Mouse (Mus musculus) E14TG2a.4 (cell line): Measurements from ENCODE around the gene Mprip.
A peak's percentile ranks its signal among the peaks of the same experiment; 100 is the strongest.
"Not testable (repeated sequence)": the region's sequence is repeated elsewhere in the genome, so short reads cannot be mapped to it uniquely, and the experiment has no call there.

Source experiments
- H3K27me3 ChIP-seq: 2 replicates; pipeline ENCODE4 v1.6.1; 2014; ENCODE audit warnings: low read length, control low read depth; ENCODE audit not compliant: insufficient read depth
- H3K36me3 ChIP-seq: 2 replicates; pipeline ENCODE4 v1.6.1; 2014; ENCODE audit warnings: low read length, control low read depth; ENCODE audit not compliant: insufficient read depth
- H3K4me1 ChIP-seq: replicated peaks from 2 replicates; pipeline ENCODE4 v1.6.1; 2014; ENCODE audit warnings: low read depth, low read length, control low read depth
- H3K4me3 ChIP-seq: replicated peaks from 2 replicates; pipeline ENCODE4 v1.5.1; 2014; ENCODE audit warnings: mild to moderate bottlenecking, low read length
- H3K9me3 ChIP-seq: 2 replicates; pipeline ENCODE4 v1.6.1; 2014; ENCODE audit warnings: low read length, control low read depth
- CTCF ChIP-seq: conservative IDR thresholded peaks from 2 replicates; pipeline ENCODE4 v1.5.1; 2014; ENCODE audit warnings: low read length
- NANOG ChIP-seq: IDR thresholded peaks from 2 replicates; pipeline ENCODE4 v1.6.1; 2014; ENCODE audit warnings: borderline replicate concordance, low read length, mixed read lengths
- POU5F1 ChIP-seq: IDR thresholded peaks from 2 replicates; pipeline ENCODE4 v1.6.1; 2014; ENCODE audit warnings: low read length, borderline replicate concordance

The Mprip gene

DNA sequence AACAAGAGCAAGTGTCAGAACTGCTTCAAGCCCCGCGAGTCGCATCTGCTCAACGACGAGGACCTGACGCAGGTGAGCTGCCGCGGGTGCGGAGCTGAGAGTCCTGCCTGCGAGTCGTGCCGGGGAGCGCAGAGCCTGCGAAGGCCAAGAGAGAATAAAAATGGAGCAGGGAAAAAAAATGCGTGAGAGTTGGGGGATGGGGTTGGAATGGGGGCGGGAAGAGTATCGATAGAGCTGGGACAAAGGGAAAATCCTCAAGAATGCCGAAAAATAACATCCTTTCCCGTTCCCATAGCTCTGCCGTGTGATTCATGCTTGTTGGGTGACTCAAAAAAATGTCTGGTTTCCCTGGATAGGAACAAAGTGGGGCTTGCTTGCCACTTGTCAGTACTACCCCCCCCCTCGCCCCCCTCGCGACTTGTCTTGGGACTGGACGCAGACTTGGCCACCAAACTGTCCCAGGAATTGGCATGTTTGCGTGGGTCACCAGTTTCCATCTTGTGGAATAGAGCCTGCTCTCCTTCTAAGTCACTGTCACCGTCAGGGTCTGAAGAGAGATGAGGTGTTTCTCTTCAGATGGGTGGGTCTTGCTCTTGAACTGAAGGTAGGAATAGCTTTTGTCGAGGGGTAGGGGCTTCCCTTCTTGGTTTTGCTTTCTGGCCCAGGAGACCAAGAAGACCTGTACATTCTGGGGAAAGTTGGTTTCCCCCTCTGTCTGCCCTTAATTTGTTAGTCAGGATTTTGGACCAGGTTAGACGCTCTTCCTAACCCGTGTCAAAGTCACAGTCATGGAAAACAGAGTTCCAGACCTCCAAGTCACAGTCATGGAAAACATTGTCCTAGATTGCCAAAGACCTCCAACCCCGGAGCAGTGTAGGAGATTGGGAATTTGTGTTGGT lies 2.0 kb downstream of the Mprip start:
- peaks cover 9% of the 10 kb centered on the region; the same call in 1 of the 2 replicates for H3K36me3 ChIP-seq
- H3K4me1 ChIP-seq: peaks cover 35% of the 10 kb centered on the region
- no peak for TF ChIP-seq CTCF
- peak overlapping the region; percentile 84 for H3K4me3 ChIP-seq
- H3K9me3 ChIP-seq: no peaks in the 10 kb centered on the region
- H3K27me3 ChIP-seq: peaks cover 29% of the 10 kb centered on the region

DNA sequence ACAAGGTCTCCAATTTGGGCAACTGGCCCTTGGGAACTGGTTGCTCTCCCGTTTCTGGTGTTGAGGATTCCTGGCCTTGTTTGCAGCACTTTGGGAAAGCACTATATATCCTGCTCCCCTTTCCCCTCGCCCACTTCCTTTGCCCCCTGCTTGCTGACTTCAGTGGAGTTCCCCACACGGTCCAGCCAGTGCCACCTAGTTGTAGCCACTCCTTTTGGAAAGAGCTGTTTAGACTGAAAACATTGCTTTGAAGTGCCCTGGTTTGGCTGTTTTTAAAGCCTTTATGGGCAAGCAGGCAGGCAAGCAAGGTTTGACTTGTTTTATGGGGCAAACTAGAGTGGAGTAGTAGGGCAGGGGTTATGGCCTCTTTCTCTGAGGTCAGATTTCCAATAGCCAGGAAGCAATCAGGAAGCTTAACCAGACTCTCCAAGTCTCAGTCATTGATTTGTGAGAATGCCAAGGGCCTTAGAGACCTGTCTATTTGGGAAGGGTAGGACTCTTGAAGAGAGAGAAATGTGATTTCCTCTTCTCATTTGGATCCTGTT lies 2.7 kb downstream of the Mprip start:
- Histone ChIP-seq H3K4me1 (peaks cover 33% of the 10 kb centered on the region), H3K27me3 (peaks cover 29% of the 10 kb centered on the region), H3K9me3 (no peaks in the 10 kb centered on the region), H3K36me3 (peaks cover 9% of the 10 kb centered on the region; the same call in 1 of the 2 replicates), H3K4me3 (peak overlapping the region; percentile 84)
- TF ChIP-seq CTCF (no peak), POU5F1 (no peak), NANOG (no peak)

DNA sequence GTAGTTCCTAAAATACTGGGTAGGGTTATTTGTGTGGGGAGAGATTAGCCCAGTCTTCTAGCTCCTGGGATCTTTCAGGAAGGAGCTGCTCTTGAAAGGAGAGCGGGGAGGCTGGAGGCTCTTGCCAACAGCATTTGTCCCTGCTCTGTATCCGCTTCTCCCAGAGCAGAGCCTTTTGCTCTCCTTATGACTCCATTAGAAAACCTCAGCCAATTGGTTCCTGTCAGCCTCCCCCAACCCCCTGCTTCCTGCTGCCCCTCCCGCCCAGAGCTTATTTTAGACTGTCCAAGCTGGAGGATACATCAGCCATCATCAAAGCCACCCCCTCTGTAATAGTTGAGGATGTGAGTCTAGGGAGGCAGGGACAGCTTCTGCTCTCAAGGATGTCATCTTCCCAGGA lies 3.7 kb downstream of the Mprip start:
- Histone ChIP-seq H3K9me3 (no peaks in the 10 kb centered on the region), H3K4me3 (no peak overlapping the region), H3K36me3 (peaks cover 9% of the 10 kb centered on the region; the same call in 1 of the 2 replicates), H3K27me3 (peaks cover 25% of the 10 kb centered on the region), H3K4me1 (peaks cover 36% of the 10 kb centered on the region)
- TF ChIP-seq NANOG: no peak
- no peak for TF ChIP-seq POU5F1
- no peak for TF ChIP-seq CTCF

DNA sequence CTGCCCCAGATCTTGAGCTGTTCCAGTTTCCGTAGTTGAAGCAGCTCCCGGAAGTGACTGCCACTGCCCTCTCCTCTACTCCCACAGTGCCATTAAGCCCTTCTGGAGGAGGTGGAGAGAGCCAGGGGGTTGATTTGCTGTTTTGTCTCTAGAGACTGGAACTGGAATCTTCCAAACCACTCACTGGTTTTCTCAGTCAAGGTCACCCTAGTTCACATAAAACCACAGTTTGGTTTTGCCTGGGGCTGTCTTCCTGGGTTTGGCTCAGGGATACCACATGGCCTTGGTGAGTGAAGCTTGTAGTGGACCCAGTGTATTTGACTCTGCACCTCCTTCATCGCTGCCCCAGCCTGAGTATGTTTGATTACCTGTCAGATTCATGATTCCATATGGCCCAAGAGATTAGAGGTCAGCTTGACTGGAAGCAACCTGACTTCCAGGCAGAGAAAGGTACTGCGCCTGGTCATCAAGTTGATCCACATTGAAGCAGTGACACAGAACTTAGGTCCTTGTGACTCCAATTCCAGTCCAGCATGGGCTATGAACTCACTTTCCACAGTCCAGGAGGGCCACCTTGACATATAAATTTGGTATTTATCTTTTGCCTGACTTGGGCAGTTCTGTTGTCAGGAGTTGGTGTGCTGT lies 10.1 kb downstream of the Mprip start:
- Histone ChIP-seq H3K4me1 (peaks cover 40% of the 10 kb centered on the region), H3K36me3 (no peaks in the 10 kb centered on the region)
- TF ChIP-seq NANOG (no peak), CTCF (no peak), POU5F1 (no peak)

DNA sequence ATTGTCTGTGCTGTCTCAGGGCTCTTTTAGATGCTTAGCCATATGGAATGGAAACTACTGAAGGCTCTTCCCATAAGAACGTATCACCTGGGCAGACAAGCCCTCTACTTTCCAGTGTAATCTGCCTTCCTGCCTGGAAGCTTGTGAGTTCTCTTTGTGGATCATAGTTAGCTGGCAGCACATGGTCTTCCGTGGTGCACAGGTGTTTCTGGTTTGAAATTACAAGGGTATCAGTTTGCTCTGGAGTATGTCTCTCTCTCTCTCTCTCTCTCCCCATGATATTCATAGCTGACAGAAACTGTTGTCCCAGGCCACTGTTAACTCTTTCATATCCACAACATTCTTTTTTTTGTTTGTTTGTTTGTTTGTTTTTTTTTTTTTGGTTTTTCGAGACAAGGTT lies 12.9 kb downstream of the Mprip start:
- H3K9me3 ChIP-seq: no peaks in the 10 kb centered on the region
- H3K4me1 ChIP-seq: peaks cover 40% of the 10 kb centered on the region
- TF ChIP-seq POU5F1: no peak
- TF ChIP-seq NANOG: no peak
- no peak for TF ChIP-seq CTCF
- H3K27me3 ChIP-seq: no peaks in the 10 kb centered on the region
- H3K36me3 ChIP-seq: no peaks in the 10 kb centered on the region; the same call in 1 of the 2 replicates
- H3K4me3 ChIP-seq: no peak overlapping the region

More for the DNA sequence above, 10.1 kb downstream of the Mprip start:
- Histone ChIP-seq H3K4me3 (no peak overlapping the region), H3K27me3 (no peaks in the 10 kb centered on the region), H3K9me3 (no peaks in the 10 kb centered on the region)

DNA sequence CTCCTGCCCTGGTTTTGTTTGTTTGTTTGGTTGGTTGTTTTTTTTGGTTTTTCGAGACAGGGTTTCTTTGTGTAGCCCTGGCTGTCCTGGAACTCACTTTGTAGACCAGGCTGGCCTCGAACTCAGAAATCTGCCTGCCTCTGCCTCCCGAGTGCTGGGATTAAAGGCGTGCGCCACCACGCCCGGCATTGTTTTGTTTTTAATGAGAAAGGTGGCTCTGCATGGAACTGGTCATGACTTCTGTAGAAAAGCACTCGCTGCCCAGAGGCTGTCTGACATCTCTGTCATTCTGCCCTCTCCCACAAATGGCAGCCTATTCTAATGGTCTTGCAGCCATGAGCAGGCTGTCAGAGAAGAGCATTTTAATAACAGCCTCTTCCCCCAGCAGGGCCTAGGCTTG lies 13.6 kb downstream of the Mprip start:
- H3K36me3 ChIP-seq, H3K9me3 ChIP-seq, H3K27me3 ChIP-seq, H3K4me3 ChIP-seq: not testable (repeated sequence)
- peaks cover 37% of the 10 kb centered on the region for H3K4me1 ChIP-seq

DNA sequence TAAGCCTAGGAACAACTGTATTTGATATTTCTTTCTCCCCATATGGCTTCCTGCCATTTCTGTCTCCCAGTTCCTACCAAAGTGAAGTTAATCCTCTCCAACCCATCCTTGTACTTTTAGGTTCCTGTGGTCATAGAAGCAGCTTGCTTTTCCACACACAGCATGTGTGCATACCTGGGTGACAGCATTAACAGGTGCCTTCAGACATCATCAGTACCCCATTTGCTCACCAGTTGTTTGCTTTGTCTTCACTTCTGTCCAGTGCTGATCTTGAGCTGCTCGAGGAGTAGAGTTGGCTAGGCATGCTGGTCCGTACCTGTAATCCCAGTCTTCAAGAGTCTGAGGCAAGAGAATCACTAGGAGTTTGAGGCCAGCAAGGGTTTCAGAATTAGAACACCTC lies 16.7 kb downstream of the Mprip start:
- H3K4me3 ChIP-seq: no peak overlapping the region
- peaks cover 16% of the 10 kb centered on the region for H3K4me1 ChIP-seq
- H3K27me3 ChIP-seq: no peaks in the 10 kb centered on the region
- H3K9me3 ChIP-seq: no peaks in the 10 kb centered on the region
- peaks cover 10% of the 10 kb centered on the region; the same call in 1 of the 2 replicates for H3K36me3 ChIP-seq
- TF ChIP-seq CTCF: no peak
- TF ChIP-seq POU5F1: no peak
- TF ChIP-seq NANOG: no peak

DNA sequence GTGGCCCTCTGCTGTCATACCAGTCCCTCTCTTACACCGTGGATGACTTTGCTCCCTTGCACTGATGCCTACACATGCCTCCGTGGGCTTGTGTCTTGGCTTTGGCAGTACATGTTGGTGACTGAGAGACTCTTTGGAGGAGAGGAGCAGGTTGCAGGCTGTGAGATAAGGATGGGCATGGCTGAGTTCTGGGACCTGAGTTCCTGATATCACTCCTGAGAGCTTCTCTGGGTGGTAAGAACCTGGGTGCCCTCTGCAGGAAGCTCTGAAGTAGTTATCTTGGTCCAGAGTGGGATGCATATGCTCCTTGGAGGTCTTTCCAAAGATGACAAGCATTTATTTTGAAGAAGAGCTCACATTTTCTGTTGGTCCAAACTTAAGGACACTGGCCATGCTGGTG lies 17.6 kb downstream of the Mprip start:
- Histone ChIP-seq H3K36me3 (peaks cover 10% of the 10 kb centered on the region; the same call in 1 of the 2 replicates), H3K9me3 (no peaks in the 10 kb centered on the region), H3K4me3 (no peak overlapping the region), H3K4me1 (peaks cover 16% of the 10 kb centered on the region), H3K27me3 (no peaks in the 10 kb centered on the region)
- TF ChIP-seq CTCF: no peak
- no peak for TF ChIP-seq NANOG
- no peak for TF ChIP-seq POU5F1
